Mouse (Mus musculus): Measurements from ENCODE around the gene Sfta2. TPM values are rescaled to one million over a fixed set of nuclear protein-coding genes. Genes with fewer than 3 reads are reported as not detected.

Sfta2 gene
- total and polyA plus RNA-seq, 3 experiments: not detected

DNA sequence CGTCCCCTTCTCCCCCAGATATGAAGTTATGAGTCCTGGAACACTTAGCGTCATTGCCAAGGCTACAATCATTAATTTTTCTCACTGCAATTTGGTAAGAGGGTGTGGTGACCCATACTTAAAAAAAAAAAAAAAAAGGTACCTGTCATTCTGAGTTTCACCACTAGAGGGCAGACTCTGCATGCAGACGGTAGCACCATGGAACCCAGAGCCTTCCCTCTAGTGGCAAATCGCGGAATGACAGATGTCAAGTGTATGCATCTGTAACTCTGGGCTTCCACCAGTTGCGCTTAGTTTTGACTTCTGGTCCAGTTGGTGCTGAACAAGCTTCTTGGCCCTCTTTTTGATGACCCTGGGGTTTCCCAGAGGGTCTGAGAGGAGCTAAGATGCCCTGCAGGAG lies 23.1 kb upstream of the Sfta2 start (continued):
- TF ChIP-seq EP300 (IDR thresholded peaks at IDR 0.05; ENCODE audit: low read depth in 1 of 2, low read length in 2 of 2) (peak in 1 of 2 experiments; percentile 41; a peak in 2 of 4 replicates), MYC (IDR thresholded peaks at IDR 0.05; ENCODE audit: low read depth, low read length) (no peak), HCFC1 (IDR thresholded peaks at IDR 0.05; ENCODE audit: low read depth, low read length) (peak; percentile 50; the same call in 1 of the 2 replicates), TBP (IDR thresholded peaks at IDR 0.05; ENCODE audit: low read depth, low read length) (no peak), UBTF (IDR thresholded peaks at IDR 0.05; ENCODE audit: borderline replicate concordance, insufficient read depth, low read depth, low read length) (no peak), POLR2AphosphoS2 (IDR thresholded peaks at IDR 0.05; ENCODE audit: low read length) (no peak), RAD21 (IDR thresholded peaks at IDR 0.05; ENCODE audit: low read depth, low read length) (peak; percentile 45), ZC3H11A (IDR thresholded peaks at IDR 0.05; ENCODE audit: low read depth, low read length) (peak; percentile 40; the same call in 1 of the 2 replicates), POLR2A (IDR thresholded peaks at IDR 0.05; ENCODE audit: control insufficient read depth in 1 of 2, insufficient read depth in 1 of 2, low read depth in 1 of 2, low read length in 2 of 2, poor library complexity in 1 of 2) (no peak), CHD2 (IDR thresholded peaks at IDR 0.05; ENCODE audit: low read length) (no peak), POLR2AphosphoS5 (IDR thresholded peaks at IDR 0.05; ENCODE audit: borderline replicate concordance, low read depth, low read length) (no peak), CTCF (IDR thresholded peaks at IDR 0.05 in 2 of 3, conservative IDR thresholded peaks at IDR 0.05 in 1 of 3; ENCODE audit: control insufficient read depth in 1 of 3, insufficient read depth in 1 of 3, low read depth in 2 of 3, low read length in 3 of 3, poor library complexity in 1 of 3, severe bottlenecking in 1 of 3) (peak; percentile 86 to 98 (median 90)), MAZ (IDR thresholded peaks at IDR 0.05; ENCODE audit: low read depth, low read length) (no peak), MAFK (IDR thresholded peaks at IDR 0.05; ENCODE audit: borderline replicate concordance, low read depth, low read length) (no peak), TCF12 (IDR thresholded peaks at IDR 0.05; ENCODE audit: low read depth, low read length) (no peak), JUND (IDR thresholded peaks at IDR 0.05; ENCODE audit: low read depth, low read length) (peak; percentile 51; the same call in 1 of the 2 replicates), ZNF384 (IDR thresholded peaks at IDR 0.05; ENCODE audit: low read depth, low read length) (peak; percentile 98), ELF1 (IDR thresholded peaks at IDR 0.05; ENCODE audit: low read depth, low read length) (no peak), E2F4 (IDR thresholded peaks at IDR 0.05; ENCODE audit: borderline replicate concordance, low read depth, low read length) (no peak), TAL1 (IDR thresholded peaks at IDR 0.05; ENCODE audit: low read length) (no peak)

DNA sequence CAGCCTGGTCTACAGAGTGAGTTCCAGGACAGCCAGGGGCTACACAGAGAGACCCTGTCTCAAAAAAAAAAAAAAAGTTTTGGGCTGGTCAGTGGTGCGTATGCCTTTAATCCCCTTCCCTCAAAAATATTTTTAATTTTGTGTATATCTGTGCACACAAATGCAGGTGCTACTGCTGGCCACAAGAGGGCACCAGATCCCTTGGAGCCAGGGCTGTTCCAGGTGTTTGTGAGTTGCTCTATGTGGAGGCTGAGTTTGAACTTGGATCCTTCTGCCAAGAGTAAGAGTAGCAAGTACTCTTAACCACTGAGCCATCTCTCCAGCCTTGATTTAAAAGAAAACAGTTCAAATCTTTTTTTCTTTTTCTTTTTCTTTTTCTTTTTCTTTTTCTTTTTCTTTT lies 18.4 kb upstream of the Sfta2 start:
- H3K27me3 ChIP-seq (ENCODE audit: control insufficient read depth in 1 of 2, insufficient read depth in 2 of 2, low read length in 2 of 2): no peaks in the 10 kb centered on the region
- no peak overlapping the region for H3K27ac ChIP-seq (ENCODE audit: control insufficient read depth, low read depth, low read length)
- H3K79me2 ChIP-seq (ENCODE audit: control insufficient read depth, insufficient read depth, low read length, poor library complexity): no peaks in the 10 kb centered on the region
- TF ChIP-seq RCOR1 (IDR thresholded peaks at IDR 0.05; ENCODE audit: low read depth, low read length) (no peak), CTCF (IDR thresholded peaks at IDR 0.05 in 2 of 3, conservative IDR thresholded peaks at IDR 0.05 in 1 of 3; ENCODE audit: control insufficient read depth in 1 of 3, insufficient read depth in 1 of 3, low read depth in 2 of 3, low read length in 3 of 3, poor library complexity in 1 of 3, severe bottlenecking in 1 of 3) (peak; percentile 74 to 89 (median 77)), ZC3H11A (IDR thresholded peaks at IDR 0.05; ENCODE audit: low read depth, low read length) (peak; percentile 39), TCF12 (IDR thresholded peaks at IDR 0.05; ENCODE audit: low read depth, low read length) (no peak), RAD21 (IDR thresholded peaks at IDR 0.05; ENCODE audit: low read depth, low read length) (peak; percentile 65), SMC3 (IDR thresholded peaks at IDR 0.05; ENCODE audit: low read depth, low read length) (peak; percentile 50)
- no peak overlapping the region for H3K9ac ChIP-seq (ENCODE audit: control insufficient read depth, low read depth, low read length, poor library complexity, severe bottlenecking)
- H3K4me1 ChIP-seq (ENCODE audit: control insufficient read depth in 1 of 2, insufficient read depth in 2 of 2, low read length in 2 of 2): no peaks in the 10 kb centered on the region
- DNase-seq (ENCODE audit: low read depth, low spot score): peak; percentile 48
- no peak overlapping the region for H3K4me3 ChIP-seq (ENCODE audit: control insufficient read depth in 1 of 2, insufficient read depth in 1 of 2, low read depth in 2 of 2, low read length in 2 of 2)
- H3K9me3 ChIP-seq (replicated peaks; ENCODE audit: insufficient read depth, low read length): no peaks in the 10 kb centered on the region
- H3K36me3 ChIP-seq (ENCODE audit: control insufficient read depth in 1 of 2, insufficient read depth in 2 of 2, low read length in 2 of 2): no peaks in the 10 kb centered on the region
